Mouse (Mus musculus) 3134 (cell line): ENCODE data around the gene Srsf6.
A peak's percentile ranks its signal among the peaks of the same experiment; 100 is the strongest.
"Not testable (repeated sequence)": the region's sequence is repeated elsewhere in the genome, so short reads cannot be mapped to it uniquely, and the experiment has no call there.

Experiments
- DNase-seq: peaks from one replicate; pipeline ENCODE4 v3.0.0-alpha.2; 2011; ENCODE audit warnings: low spot score; ENCODE audit not compliant: insufficient read length; ENCODE audit errors: extremely low read depth

The Srsf6 gene

DNA sequence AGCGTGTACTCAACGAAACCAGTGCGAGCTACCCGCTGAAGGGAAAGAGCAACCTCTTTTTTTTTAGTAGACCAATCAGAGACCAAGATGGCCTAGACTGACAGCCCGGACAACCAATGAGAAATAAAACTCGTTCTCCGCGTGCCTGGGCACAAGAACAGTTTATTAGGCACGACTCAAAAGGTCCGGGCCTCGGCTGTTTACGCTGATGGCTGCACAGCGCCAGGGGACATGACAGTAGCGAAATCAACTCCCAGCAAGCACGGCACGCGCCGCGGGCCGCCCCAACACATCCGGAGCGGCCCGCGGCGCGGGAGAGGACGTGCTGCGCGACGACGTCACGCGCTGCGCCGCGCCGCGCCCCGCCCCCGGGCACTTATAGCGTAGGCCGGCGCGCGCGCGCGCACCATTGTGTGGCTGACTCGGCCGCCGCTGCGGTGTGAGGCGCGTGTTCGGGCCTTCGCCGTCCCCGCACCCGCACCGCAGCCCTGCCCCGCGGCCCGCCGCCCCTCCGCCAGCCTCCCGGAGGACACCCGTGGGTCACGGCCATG is at the start of gene Srsf6:
TSS of gene Srsf6 (plus strand) at position 406 of the 551 bp plus-strand sequence.
- DNase-seq, result peak; percentile 92

GRCm38 (mm10) chr2:162884101-162884500 is 47.2 kb upstream of the Srsf6 start:
- DNase-seq, result no peak

GRCm38 (mm10) chr2:162887121-162887520 is 44.2 kb upstream of the Srsf6 start:
- DNase-seq, result no peak

- no peak for DNase-seq
Observed at GRCm38 (mm10) chr2:162888677-162889076, 42.7 kb upstream of the Srsf6 start.

DNA sequence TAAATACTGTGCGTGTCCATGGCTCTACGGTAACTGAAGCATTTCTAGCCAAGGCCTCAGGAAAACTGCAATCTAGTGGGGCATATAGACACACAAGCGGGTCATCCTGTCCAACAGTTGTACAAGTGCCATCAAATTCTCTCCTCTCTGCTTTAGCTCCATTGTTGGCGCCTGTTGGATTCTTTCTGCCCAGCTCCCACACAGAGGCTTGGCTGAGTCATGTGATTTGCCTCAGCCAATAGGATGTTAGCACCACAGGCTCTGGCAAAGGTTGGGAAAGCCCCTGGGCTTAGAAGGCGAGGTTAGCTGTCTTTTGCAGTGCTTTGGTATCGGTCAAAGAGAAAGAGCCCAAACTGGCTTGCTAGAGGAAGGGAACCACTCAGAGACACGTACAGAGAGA is 42.1 kb upstream of the Srsf6 start:
- peak; percentile 30 for DNase-seq

- no peak for DNase-seq
Observed at GRCm38 (mm10) chr2:162889731-162890130, 41.6 kb upstream of the Srsf6 start.

- DNase-seq, result not testable (repeated sequence)
Observed at GRCm38 (mm10) chr2:162892979-162893378, 38.3 kb upstream of the Srsf6 start.

GRCm38 (mm10) chr2:162899256-162899655 is 32.1 kb upstream of the Srsf6 start:
- not testable (repeated sequence) for DNase-seq

- no peak for DNase-seq
Observed at GRCm38 (mm10) chr2:162899880-162900589, 31.3 kb upstream of the Srsf6 start.

DNA sequence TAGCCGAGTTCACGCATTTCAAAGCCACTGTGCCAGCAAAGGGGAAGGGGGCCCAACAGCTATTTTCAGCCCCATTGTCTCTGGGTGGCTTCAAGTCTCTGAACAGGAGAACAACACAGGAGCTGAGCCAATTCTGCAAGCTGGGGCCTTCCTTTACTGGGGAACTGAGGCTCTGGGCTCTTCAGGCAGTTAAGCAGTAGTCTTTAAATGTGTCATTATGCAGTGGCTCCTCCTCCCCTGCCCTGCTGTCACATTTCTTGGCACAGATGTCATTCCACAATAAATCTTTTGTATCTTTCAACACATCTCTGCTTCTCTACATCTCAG is 30.8 kb upstream of the Srsf6 start:
- no peak for DNase-seq

DNA sequence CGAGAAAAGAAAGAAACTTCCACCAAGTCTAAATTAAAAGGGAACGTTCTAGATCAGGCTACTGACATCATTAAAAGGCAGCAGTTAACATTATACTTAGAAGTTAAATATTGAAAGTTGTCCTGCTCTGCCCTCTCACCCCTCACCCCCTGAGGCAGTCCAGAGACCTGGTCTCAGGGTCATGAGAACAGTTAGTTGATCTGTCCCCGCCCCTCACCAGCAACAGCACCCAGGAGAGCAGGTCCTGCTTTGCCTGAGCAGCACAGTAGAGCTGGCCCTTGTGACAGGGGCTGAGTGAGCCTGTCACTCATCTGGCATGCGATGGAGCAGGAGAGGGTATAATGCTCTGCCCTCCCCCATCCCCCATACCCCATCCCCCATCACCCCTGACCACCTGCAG is 25.4 kb upstream of the Srsf6 start:
- no peak for DNase-seq

GRCm38 (mm10) chr2:162908052-162908491 is 23.3 kb upstream of the Srsf6 start:
- no peak for DNase-seq

DNA sequence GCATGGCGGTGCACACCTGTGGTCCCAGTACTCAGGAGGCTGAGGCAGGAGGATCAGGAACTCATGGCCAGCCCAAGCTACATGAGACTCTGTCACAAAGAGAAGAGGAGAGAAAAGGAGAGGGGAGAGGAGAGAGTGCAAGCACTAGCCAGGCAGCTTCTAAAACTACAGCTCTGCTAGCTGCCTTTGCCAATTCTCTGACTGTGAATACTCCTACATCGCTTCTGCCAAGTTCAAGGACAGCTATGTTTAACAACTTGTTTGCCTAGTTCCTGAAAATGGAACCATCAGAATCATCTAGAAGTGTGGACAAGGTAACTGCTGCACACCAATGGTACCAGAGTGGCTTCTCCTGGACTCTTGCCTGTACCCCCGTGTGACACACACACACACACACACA is 17.3 kb upstream of the Srsf6 start:
- DNase-seq, result no peak

DNA sequence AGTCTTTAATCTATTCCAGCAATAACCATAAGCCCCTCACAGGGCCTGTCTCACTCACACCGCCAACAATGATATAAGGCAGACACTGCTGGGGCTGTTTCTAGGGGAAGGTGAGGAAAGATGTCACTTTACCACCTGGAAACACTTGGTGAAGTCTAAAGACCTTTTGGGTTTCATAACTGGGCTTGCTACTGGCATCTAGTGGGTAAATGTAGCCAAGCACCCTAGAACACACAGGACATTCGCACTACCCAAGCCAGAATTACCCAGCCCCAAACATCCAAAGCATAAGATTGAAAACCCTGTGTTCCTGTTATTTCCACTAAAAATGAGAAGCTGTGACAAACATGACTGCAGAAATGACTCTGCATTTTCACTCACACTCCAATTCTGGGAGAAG is 16.8 kb upstream of the Srsf6 start:
- DNase-seq, result no peak

- no peak for DNase-seq
Observed at GRCm38 (mm10) chr2:162919926-162920325, 11.4 kb upstream of the Srsf6 start.

DNA sequence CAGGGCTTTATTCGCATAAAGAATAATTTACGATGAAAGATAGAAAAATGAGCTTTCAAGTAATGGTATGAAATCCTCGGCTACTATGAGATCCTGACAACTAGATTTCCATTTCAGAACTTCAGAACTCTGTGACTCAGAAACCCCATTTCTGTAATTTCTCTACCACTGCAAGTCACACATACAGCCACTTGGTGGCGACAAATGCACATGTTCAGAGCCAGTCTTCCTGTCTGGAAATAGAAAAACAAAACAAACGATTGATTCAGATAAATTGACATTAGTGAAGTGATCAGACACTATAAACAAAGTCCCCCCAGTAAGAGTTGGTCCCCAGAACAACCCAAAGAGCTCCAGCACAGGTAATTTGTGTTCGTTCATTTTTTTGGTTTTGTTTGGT is 9.1 kb upstream of the Srsf6 start:
- DNase-seq, result peak; percentile 18

DNA sequence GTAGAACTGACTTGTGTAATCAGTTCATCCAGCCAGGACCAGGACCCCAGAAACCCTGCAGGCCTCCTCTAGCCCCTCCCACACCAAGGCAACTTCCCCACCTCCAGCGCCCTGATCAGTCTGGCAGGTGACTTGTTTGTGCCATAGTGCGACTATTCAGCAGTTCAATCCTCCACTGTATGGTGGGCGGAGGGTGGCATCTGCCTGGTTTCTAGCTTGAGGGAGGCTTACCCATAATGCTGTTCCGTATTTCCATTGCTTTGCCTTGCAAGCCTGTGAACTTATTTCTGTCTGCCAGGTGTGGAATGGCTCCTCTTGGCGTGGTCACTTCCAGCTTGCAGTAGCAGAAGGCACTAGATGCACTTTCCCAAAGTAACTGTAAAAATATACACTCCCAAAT is 8.5 kb upstream of the Srsf6 start:
- DNase-seq, result no peak

- no peak for DNase-seq
Observed at GRCm38 (mm10) chr2:162924126-162924525, 7.2 kb upstream of the Srsf6 start.

- no peak for DNase-seq
Observed at GRCm38 (mm10) chr2:162927918-162928585, 3.3 kb upstream of the Srsf6 start.

GRCm38 (mm10) chr2:162929704-162930103 is 1.6 kb upstream of the Srsf6 start:
- no peak for DNase-seq

- DNase-seq, result peak; percentile 87
Observed at GRCm38 (mm10) chr2:162930516-162931122, 709 bp upstream of the Srsf6 start.
